Mouse (Mus musculus): ENCODE data around the gene Atp6ap1.

The Atp6ap1 gene

DNA sequence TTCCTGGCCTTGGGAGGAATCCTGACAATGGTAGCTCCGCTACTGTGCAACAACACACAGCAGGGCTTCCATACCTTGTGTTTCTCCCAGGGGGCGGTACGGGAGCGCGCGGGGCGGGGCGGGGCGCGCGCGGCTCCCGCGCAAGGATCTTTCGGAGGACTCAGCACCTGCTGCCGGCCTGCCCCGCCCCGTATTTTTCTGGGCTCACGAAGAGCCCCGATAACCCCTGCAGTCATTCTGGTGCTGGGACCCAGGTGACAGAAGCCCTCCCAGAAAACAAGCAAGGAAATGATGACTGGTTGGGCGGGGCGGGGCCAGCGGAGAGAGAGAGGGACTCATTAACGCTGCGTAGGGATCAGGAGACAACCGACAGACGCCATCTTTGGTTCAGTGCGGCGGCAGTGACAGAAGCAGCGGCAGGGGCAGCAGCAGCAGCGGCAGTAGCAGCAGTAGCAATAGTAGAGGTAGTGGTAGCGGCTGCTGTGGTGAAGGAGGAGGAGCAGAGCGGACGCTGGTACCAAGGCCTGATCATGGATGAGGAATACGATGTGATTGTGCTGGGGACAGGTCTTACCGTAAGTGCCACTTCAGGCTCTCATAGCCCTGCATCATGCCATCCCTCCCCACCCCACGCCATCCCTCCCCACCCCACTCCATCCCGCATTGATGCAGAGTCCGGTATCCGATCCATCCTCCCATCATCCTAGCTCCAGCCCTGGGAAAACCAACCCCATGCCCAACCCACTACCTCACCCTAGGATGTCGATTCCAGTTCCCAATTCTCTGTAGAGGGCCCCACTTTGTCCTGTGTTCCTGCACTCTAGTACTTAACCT, 8.2 kb downstream of the Atp6ap1 start, which contains the start of gene Gdi1:
Gdi1 (plus strand) TSS at position 132 of the 834 bp plus-strand sequence.
- DNase-seq: peak; percentile 57 to 70

DNA sequence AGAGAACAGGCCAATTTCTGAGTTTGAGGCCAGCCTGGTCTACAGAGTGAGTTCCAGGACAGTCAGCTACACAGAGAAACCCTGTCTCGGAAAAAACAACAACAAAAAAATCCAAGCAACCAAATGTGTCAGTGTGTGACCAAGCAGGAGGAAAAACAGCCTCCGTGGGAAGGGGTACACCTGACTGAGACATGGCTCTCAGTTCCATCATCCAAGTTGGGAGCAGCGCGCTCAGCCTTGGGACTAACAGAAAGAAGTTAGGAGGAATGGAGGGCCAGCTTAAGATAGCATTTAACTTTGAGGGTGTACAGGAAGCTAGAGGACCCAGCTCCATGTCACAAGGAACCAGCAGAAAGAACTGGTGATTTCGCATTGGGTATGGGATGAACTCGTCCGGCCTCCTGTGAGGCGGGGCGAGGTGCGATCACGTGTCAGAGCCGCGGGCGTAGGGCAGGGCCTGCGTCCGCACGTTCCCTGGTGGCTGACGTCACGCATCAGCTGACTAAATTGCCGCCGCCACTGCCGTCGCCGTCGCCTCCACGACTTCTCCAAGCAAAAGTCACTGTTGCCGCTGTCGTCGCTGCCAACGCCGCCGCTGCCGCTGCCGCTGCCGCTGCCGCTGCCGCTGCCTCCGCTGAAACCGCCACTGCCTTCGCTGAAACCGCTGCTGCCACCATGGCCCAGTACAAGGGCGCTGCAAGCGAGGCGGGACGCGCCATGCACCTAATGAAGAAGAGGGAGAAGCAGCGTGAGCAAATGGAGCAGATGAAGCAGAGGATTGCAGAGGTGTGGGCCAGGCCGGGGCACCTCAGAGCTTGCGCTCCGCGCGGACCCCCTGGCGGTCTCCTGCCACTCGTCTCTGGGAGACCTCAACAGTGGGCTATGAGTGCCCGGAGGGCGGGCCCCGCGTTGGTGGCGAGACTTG, 15.9 kb downstream of the Atp6ap1 start, which contains the start of gene Fam50a:
Fam50a (plus strand) TSS at position 494 of the 925 bp plus-strand sequence.
- peak; percentile 78 to 81 for DNase-seq

- DNase-seq: peak; percentile 45 to 59
Observed at GRCm38 (mm10) chrX:74328725-74329161, 31.8 kb downstream of the Atp6ap1 start, which contains the start of gene Plxna3. Gene Plxna3, plus strand, starts transcription at chrX:74329066.

DNA sequence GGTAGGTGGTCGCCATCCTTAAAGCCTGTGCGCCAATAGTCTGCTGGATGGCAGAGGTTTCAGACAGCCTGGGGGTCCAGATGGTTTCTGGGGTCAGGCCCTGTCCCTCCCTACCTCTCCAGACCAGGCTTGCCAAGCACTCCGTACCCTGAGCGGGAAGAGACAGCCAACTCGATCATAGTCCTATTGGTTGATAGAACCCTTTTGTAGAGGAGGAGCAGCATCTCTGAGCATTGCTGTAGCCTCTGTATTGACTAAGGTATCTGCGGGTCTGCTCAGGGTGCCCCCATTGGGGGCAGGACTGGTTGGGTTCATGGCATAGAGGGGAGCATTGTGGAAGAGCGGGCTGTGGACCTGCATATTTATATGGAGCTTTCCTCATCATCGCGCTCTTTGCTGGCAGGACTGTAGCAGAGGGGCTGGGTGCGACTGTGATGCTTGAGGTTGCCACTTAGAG, 32.3 kb downstream of the Atp6ap1 start:
- DNase-seq: no peak

GRCm38 (mm10) chrX:74330166-74330930, 33.5 kb downstream of the Atp6ap1 start:
- DNase-seq: no peak

DNA sequence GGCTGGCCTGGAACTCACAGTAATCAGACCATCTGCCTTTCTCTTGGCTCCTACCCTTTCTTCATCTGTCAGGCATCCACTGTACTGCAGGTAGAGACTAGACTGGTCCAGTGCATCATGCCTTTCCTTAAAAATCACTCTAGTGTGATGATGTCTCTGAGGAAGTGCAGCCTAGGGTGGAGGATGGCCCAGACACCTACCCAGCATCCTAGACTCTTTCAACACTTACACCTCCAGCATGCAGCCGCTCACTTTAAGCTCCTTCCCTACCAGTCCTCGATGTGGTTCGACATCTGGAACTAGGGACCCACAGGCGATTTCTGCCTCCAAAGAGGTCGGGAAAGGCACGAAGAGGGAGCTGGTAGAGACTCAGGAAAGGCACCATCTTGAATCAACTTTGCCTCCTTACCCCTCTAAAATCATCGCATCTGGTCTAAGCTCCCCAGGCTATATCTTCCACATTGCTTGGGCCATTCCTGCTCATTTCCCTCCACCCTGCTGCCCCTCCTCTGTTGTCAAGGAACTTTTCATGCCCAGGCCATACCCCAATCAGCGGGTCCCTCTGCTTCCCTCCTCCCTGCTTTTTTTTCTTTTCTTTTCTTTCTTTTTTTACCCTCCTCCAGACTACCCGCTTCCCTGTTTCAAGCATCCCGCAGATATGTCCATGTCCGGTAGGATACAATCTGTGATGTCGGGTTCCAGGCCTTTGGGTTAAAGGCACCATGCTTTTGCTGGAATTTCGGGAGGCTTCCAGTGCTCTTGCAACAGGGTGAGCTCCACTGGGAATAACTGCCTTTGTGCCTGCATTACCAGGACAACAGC, 56.0 kb downstream of the Atp6ap1 start:
- no peak for DNase-seq

DNA sequence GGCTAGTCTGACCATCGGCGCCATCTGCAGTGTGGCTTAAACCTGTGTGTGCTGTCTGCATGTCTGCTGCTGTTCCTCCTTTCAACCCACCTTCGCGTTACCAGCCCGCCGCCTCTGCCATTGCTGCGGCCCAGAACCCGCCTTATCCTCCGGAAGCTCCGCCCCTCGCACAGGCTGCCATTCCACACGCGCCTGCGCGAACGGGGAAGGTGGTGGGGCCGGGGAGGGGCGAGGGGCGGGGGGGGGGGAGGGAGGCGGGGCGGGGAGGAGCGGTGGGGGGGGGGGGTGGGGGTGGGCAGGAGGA, 56.5 kb downstream of the Atp6ap1 start, which contains the start of gene Lage3:
Lage3 (minus strand) TSS at position 152 of the 304 bp plus-strand sequence.
- DNase-seq: peak; percentile 70 to 72

Measured in spleen, adult 18-20 months (tissue).